Mouse (Mus musculus): ENCODE data around the gene Dcbld2. TPM values are rescaled to one million over a fixed set of nuclear protein-coding genes. Genes with fewer than 3 reads are reported as not detected.

The Dcbld2 gene
- total and polyA plus RNA-seq, 2 experiments from 2014 or later, result 3.7 to 37.1 TPM

DNA sequence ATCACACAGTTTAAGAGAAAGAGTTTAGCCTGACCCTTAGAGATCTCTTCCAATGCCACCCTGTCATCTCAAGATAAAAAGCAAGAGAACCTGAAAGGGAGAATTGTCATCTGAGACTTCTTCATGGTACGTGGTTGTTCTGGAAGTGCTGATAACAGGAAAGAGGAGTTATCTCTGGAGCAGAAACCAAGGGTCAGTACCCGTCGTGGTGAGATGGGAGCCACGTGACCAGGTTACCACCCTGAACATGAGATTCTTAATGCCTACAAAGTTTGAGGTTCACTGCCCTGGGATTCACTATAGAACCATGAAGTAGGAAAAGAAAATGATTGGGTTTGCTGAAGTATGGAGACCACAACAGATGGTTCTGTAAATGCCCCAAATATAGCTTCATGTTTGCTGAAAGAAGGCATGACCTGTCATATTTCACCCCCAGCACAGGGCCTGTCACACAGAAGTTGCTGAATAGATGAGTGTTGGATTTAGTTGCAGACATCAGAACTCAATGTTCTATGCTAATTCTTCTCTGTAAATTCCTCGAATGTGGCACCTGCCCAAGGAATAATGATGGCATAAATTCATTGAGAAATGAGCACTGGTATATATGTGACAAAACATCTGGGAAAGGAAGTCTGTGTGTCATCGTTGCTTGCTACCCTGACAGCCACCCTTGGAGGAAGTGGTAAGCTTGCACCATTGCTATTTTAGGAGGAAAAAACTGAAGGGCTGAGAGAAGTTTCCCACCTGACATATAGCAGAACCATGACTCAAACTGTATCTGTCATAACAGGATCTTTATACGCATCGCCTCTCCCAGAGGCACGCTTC, 89.9 kb downstream of the Dcbld2 start:
- DNase-seq (ENCODE audit: low spot score), result no peak
- no peak for TF ChIP-seq CTCF (IDR thresholded peaks at IDR 0.05; ENCODE audit: low read depth)
- no peaks in the 10 kb centered on the region for H3K9me3 ChIP-seq (ENCODE audit: low read length)
- H3K4me1 ChIP-seq (ENCODE audit: insufficient read depth, low read length), result no peaks in the 10 kb centered on the region
- ATAC-seq, result no peak
- no peak overlapping the region for H3K9ac ChIP-seq (replicated peaks; ENCODE audit: low read length)
- H3K4me2 ChIP-seq (ENCODE audit: low read depth, low read length), result no peak overlapping the region
- 72% methylated on average over 9 of the region's 9 CpGs for WGBS
- H3K4me3 ChIP-seq (ENCODE audit: low read length), result no peak overlapping the region
- no peaks in the 10 kb centered on the region for H3K36me3 ChIP-seq (ENCODE audit: insufficient read depth, low read length)
- no peaks in the 10 kb centered on the region for H3K27me3 ChIP-seq (ENCODE audit: insufficient read depth, low read length)
- H3K27ac ChIP-seq, result peak overlapping the region; percentile 32

DNA sequence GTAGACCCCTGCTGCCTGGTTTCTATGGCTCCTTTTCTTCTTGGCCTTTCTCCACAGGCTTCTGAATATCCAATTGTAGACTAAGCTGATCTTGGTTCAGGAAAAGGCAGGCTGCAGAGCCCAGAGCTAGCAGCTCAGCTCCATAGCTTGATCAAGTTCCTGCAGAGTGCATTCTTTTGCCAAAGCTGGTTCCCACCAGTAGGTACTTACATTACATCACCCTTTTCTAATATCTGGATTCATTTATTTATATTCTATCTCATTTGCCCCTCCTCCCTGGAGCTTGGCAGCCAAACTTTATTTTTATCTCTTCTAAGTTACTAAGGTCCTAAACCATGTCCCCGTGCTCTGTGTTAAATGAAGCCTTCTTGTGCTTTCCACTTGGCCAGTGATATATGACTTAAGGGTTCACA, 90.9 kb downstream of the Dcbld2 start:
- DNase-seq (ENCODE audit: low spot score) (peak; percentile 47), ATAC-seq (peak; percentile 77)
- WGBS, result 37% methylated on average over 1 of the region's 1 CpGs
- Histone ChIP-seq H3K36me3 (ENCODE audit: insufficient read depth, low read length) (no peaks in the 10 kb centered on the region), H3K4me3 (ENCODE audit: low read length) (no peak overlapping the region), H3K4me1 (ENCODE audit: insufficient read depth, low read length) (no peaks in the 10 kb centered on the region), H3K4me2 (ENCODE audit: low read depth, low read length) (no peak overlapping the region), H3K9ac (replicated peaks; ENCODE audit: low read length) (no peak overlapping the region), H3K27me3 (ENCODE audit: insufficient read depth, low read length) (no peaks in the 10 kb centered on the region), H3K9me3 (ENCODE audit: low read length) (no peaks in the 10 kb centered on the region), H3K27ac (peak overlapping the region; percentile 32)
- TF ChIP-seq CTCF (IDR thresholded peaks at IDR 0.05; ENCODE audit: low read depth), result no peak

DNA sequence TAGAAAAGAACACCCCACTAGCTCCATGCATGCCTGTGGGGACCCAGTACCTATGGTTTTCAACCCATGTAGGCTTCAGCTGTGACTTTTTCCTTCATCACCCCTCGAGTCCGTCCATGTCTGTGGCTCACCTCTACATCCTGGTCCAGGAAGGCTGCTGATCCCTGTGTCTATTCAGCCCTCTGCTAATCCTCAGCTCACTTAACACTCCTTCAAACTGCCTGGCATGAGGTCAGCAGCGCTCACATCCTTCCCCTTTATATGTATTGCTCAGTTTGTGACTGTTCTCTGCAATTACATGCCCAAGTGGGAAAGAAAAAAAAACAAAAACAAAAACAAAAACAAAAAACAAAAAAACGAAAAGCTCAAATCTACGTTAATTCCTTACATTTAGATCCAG, 91.4 kb downstream of the Dcbld2 start:
- H3K27ac ChIP-seq, result peak overlapping the region; percentile 32; the same call in 1 of the 2 replicates
- DNase-seq (ENCODE audit: low spot score) (no peak), ATAC-seq (no peak)
- TF ChIP-seq CTCF (IDR thresholded peaks at IDR 0.05; ENCODE audit: low read depth), result no peak
- 67% methylated on average over 5 of the region's 5 CpGs for WGBS
- no peaks in the 10 kb centered on the region for H3K4me1 ChIP-seq (ENCODE audit: insufficient read depth, low read length)
- H3K4me2 ChIP-seq (ENCODE audit: low read depth, low read length), result no peak overlapping the region
- H3K36me3 ChIP-seq (ENCODE audit: insufficient read depth, low read length), result no peaks in the 10 kb centered on the region
- no peaks in the 10 kb centered on the region for H3K27me3 ChIP-seq (ENCODE audit: insufficient read depth, low read length)
- H3K4me3 ChIP-seq (ENCODE audit: low read length), result no peak overlapping the region
- no peak overlapping the region for H3K9ac ChIP-seq (replicated peaks; ENCODE audit: low read length)
- H3K9me3 ChIP-seq (ENCODE audit: low read length), result no peaks in the 10 kb centered on the region

DNA sequence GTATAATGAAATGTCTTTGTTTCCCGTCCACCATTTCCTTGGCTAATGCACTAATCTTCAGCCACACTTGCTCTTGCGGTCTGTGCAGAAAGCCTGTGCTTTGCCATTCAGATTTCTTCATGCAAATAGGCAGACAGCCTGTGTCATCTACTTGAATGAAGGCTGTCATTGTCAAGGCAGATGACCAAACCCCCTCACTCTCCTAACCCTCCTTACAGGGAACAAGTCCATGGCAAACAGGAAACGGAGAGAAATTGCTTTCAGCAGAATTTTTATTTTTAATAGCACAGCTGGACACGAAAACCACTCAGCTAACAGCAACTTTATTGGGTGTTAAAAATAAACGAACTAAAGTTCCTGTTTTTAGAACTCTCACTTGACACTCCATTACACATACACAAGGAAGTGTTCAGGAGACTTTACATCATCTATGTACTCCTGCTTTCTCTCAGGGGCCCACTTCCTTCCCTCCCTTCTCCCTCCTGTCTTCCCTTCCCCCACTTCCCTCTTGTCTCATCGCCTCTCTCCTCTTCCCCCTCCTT, 93.6 kb downstream of the Dcbld2 start:
- H3K4me3 ChIP-seq (ENCODE audit: low read length), result no peak overlapping the region
- H3K4me1 ChIP-seq (ENCODE audit: insufficient read depth, low read length), result no peaks in the 10 kb centered on the region
- TF ChIP-seq CTCF (IDR thresholded peaks at IDR 0.05; ENCODE audit: low read depth), result no peak
- H3K27me3 ChIP-seq (ENCODE audit: insufficient read depth, low read length), result no peaks in the 10 kb centered on the region
- H3K36me3 ChIP-seq (ENCODE audit: insufficient read depth, low read length), result no peaks in the 10 kb centered on the region
- no peak overlapping the region for H3K4me2 ChIP-seq (ENCODE audit: low read depth, low read length)
- 31% methylated on average over 6 of the region's 6 CpGs for WGBS
- no peak overlapping the region for H3K9ac ChIP-seq (replicated peaks; ENCODE audit: low read length)
- no peak overlapping the region for H3K27ac ChIP-seq
- H3K9me3 ChIP-seq (ENCODE audit: low read length), result no peaks in the 10 kb centered on the region
- ATAC-seq, result 0 out of 2 replicates have a peak, but pooled peaks have one; percentile 30
- no peak for DNase-seq (ENCODE audit: low spot score)

DNA sequence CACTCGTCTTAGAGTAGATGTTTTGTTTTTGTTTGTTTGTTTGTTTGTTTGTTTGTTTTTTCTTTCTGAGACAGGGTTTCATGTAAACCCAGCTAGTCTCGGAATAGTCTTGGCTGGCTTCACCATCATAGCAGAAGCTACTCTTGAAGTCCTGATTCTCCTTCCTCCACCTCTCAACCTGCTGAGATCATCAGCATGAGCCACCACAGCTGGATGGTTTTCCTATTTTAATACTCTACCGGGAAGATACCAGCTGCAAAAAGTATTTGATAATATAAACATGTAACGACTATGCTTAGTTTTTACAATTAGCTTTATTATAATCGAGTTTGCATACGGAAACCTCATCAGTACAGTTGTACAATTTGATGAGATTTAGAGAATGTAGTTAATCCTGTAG, 94.3 kb downstream of the Dcbld2 start:
- no peak overlapping the region for H3K9ac ChIP-seq (replicated peaks; ENCODE audit: low read length)
- no peak for TF ChIP-seq CTCF (IDR thresholded peaks at IDR 0.05; ENCODE audit: low read depth)
- no peak overlapping the region for H3K4me2 ChIP-seq (ENCODE audit: low read depth, low read length)
- no peaks in the 10 kb centered on the region for H3K27me3 ChIP-seq (ENCODE audit: insufficient read depth, low read length)
- no peaks in the 10 kb centered on the region for H3K36me3 ChIP-seq (ENCODE audit: insufficient read depth, low read length)
- H3K27ac ChIP-seq, result 0 out of 2 replicates have a peak overlapping the region, but pooled peaks have one; percentile 3
- DNase-seq (ENCODE audit: low spot score) (no peak), ATAC-seq (no peak)
- WGBS, result 71% methylated on average over 6 of the region's 6 CpGs
- no peak overlapping the region for H3K4me3 ChIP-seq (ENCODE audit: low read length)
- H3K4me1 ChIP-seq (ENCODE audit: insufficient read depth, low read length), result no peaks in the 10 kb centered on the region
- H3K9me3 ChIP-seq (ENCODE audit: low read length), result no peaks in the 10 kb centered on the region

DNA sequence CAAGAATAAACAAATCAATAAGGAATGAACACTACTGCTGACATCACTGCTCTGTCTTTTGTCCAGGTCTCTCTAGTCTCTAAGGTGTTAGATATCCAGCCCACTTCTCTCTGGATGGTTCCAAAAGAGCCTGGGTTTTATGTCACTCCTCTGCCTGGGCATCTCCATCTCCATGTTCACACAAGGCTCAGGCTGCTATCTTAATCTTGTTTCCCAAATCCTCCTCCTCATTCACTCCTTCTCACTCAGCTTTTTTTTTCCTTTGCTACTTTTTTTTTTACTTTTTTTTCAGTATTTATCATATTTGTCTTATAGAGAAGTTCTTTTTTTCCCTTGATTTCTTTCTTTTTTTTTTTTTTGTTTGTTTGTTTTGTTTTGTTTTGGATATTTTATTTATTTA, 96.7 kb downstream of the Dcbld2 start:
- Histone ChIP-seq H3K4me2 (ENCODE audit: low read depth, low read length) (no peak overlapping the region), H3K27ac (no peak overlapping the region), H3K9me3 (ENCODE audit: low read length) (no peaks in the 10 kb centered on the region), H3K27me3 (ENCODE audit: insufficient read depth, low read length) (no peaks in the 10 kb centered on the region), H3K36me3 (ENCODE audit: insufficient read depth, low read length) (no peaks in the 10 kb centered on the region), H3K4me3 (ENCODE audit: low read length) (no peak overlapping the region), H3K9ac (replicated peaks; ENCODE audit: low read length) (no peak overlapping the region), H3K4me1 (ENCODE audit: insufficient read depth, low read length) (no peaks in the 10 kb centered on the region)
- no peak for DNase-seq (ENCODE audit: low spot score)
- no peak for ATAC-seq
- TF ChIP-seq CTCF (IDR thresholded peaks at IDR 0.05; ENCODE audit: low read depth), result no peak
